Mouse (Mus musculus): ENCODE measurements around the gene Gdpd4. TPM values are rescaled to one million over a fixed set of nuclear protein-coding genes. Genes with fewer than 3 reads are reported as not detected.

Gdpd4 gene
- polyA plus RNA-seq, 1 experiment from 2014 or later: not detected

Other genes starting within 250 kb of the Gdpd4 start
- gene Clns1a, start 223.3 kb upstream of the Gdpd4 start, polyA plus RNA-seq (2015; fragmentation: Nextera tagmentation; extraction: Ambion mirVana): 152 and 161 TPM in 2 replicates
- gene Aqp11, start 181.7 kb upstream of the Gdpd4 start, polyA plus RNA-seq (2015; fragmentation: Nextera tagmentation; extraction: Ambion mirVana): 4.8 and 8.1 TPM in 2 replicates
- gene Pak1, start 131.4 kb upstream of the Gdpd4 start, polyA plus RNA-seq (2015; fragmentation: Nextera tagmentation; extraction: Ambion mirVana): 15.1 and 15.4 TPM in 2 replicates
- gene Myo7a, start 199.6 kb downstream of the Gdpd4 start, polyA plus RNA-seq (2015; fragmentation: Nextera tagmentation; extraction: Ambion mirVana): 9.9 and 11.3 TPM in 2 replicates
- 0.25 and 0.73 TPM in 2 replicates for gene Omp, start 225.5 kb downstream of the Gdpd4 start, polyA plus RNA-seq (2015; fragmentation: Nextera tagmentation; extraction: Ambion mirVana)